Mouse (Mus musculus): Measurements from ENCODE around the gene Mdm2. TPM values are rescaled to one million over a fixed set of nuclear protein-coding genes. Genes with fewer than 3 reads are reported as not detected.
A peak's percentile ranks its signal among the peaks of the same experiment; 100 is the strongest.

Gene Mdm2
- polyA plus RNA-seq, 1 experiment: 83.0 TPM

- H3K36me3 ChIP-seq (ENCODE audit: control insufficient read depth, insufficient read depth, low read length): no peaks in the 10 kb centered on the region
- peaks cover 8% of the 10 kb centered on the region for H3K4me1 ChIP-seq (replicated peaks; ENCODE audit: control insufficient read depth, insufficient read depth, low read length)
- H3K27ac ChIP-seq (ENCODE audit: control insufficient read depth, insufficient read depth, low read length): peak overlapping the region; percentile 11; the same call in 1 of the 2 replicates
- DNase-seq: no peak
- TF ChIP-seq POLR2A (IDR thresholded peaks at IDR 0.05; ENCODE audit: control insufficient read depth, extremely low read depth, insufficient read depth, low read length, poor library complexity): no peak
- TF ChIP-seq CTCF (IDR thresholded peaks at IDR 0.05; ENCODE audit: borderline replicate concordance, control insufficient read depth, extremely low read depth, insufficient read depth, low read length, poor library complexity): no peak
- WGBS: 92% methylated on average over 14 of the region's 14 CpGs
- H3K27me3 ChIP-seq (ENCODE audit: control insufficient read depth, insufficient read depth, low read length): no peaks in the 10 kb centered on the region
- no peak overlapping the region for H3K4me3 ChIP-seq (ENCODE audit: control insufficient read depth, insufficient read depth, low read length)
Measured at GRCm38 (mm10) chr10:117664208-117664925, 46.2 kb downstream of the Mdm2 start.

- DNase-seq: no peak
- Histone ChIP-seq H3K4me3 (ENCODE audit: control insufficient read depth, insufficient read depth, low read length) (no peak overlapping the region), H3K4me1 (replicated peaks; ENCODE audit: control insufficient read depth, insufficient read depth, low read length) (peaks cover 11% of the 10 kb centered on the region), H3K27ac (ENCODE audit: control insufficient read depth, insufficient read depth, low read length) (peak overlapping the region; percentile 11; the same call in 1 of the 2 replicates), H3K27me3 (ENCODE audit: control insufficient read depth, insufficient read depth, low read length) (no peaks in the 10 kb centered on the region), H3K36me3 (ENCODE audit: control insufficient read depth, insufficient read depth, low read length) (no peaks in the 10 kb centered on the region)
- TF ChIP-seq POLR2A (IDR thresholded peaks at IDR 0.05; ENCODE audit: control insufficient read depth, extremely low read depth, insufficient read depth, low read length, poor library complexity) (no peak), CTCF (IDR thresholded peaks at IDR 0.05; ENCODE audit: borderline replicate concordance, control insufficient read depth, extremely low read depth, insufficient read depth, low read length, poor library complexity) (no peak)
- 88% methylated on average over 9 of the region's 9 CpGs for WGBS
Measured at GRCm38 (mm10) chr10:117663865-117664200, 46.7 kb downstream of the Mdm2 start.

GRCm38 (mm10) chr10:117663056-117663864 is 47.3 kb downstream of the Mdm2 start:
- Histone ChIP-seq H3K4me1 (replicated peaks; ENCODE audit: control insufficient read depth, insufficient read depth, low read length) (peaks cover 16% of the 10 kb centered on the region), H3K36me3 (ENCODE audit: control insufficient read depth, insufficient read depth, low read length) (no peaks in the 10 kb centered on the region), H3K27me3 (ENCODE audit: control insufficient read depth, insufficient read depth, low read length) (no peaks in the 10 kb centered on the region), H3K27ac (ENCODE audit: control insufficient read depth, insufficient read depth, low read length) (no peak overlapping the region), H3K4me3 (ENCODE audit: control insufficient read depth, insufficient read depth, low read length) (no peak overlapping the region)
- WGBS: 88% methylated on average over 14 of the region's 14 CpGs
- DNase-seq: no peak
- no peak for TF ChIP-seq CTCF (IDR thresholded peaks at IDR 0.05; ENCODE audit: borderline replicate concordance, control insufficient read depth, extremely low read depth, insufficient read depth, low read length, poor library complexity)
- no peak for TF ChIP-seq POLR2A (IDR thresholded peaks at IDR 0.05; ENCODE audit: control insufficient read depth, extremely low read depth, insufficient read depth, low read length, poor library complexity)

GRCm38 (mm10) chr10:117662316-117663055 is 48.1 kb downstream of the Mdm2 start:
- 92% methylated on average over 15 of the region's 15 CpGs for WGBS
- H3K27ac ChIP-seq (ENCODE audit: control insufficient read depth, insufficient read depth, low read length): no peak overlapping the region
- no peak overlapping the region for H3K4me3 ChIP-seq (ENCODE audit: control insufficient read depth, insufficient read depth, low read length)
- DNase-seq: no peak
- no peak for TF ChIP-seq POLR2A (IDR thresholded peaks at IDR 0.05; ENCODE audit: control insufficient read depth, extremely low read depth, insufficient read depth, low read length, poor library complexity)
- TF ChIP-seq CTCF (IDR thresholded peaks at IDR 0.05; ENCODE audit: borderline replicate concordance, control insufficient read depth, extremely low read depth, insufficient read depth, low read length, poor library complexity): no peak
- H3K4me1 ChIP-seq (replicated peaks; ENCODE audit: control insufficient read depth, insufficient read depth, low read length): peaks cover 16% of the 10 kb centered on the region
- H3K36me3 ChIP-seq (ENCODE audit: control insufficient read depth, insufficient read depth, low read length): no peaks in the 10 kb centered on the region
- no peaks in the 10 kb centered on the region for H3K27me3 ChIP-seq (ENCODE audit: control insufficient read depth, insufficient read depth, low read length)

- Histone ChIP-seq H3K4me3 (ENCODE audit: control insufficient read depth, insufficient read depth, low read length) (no peak overlapping the region), H3K27ac (ENCODE audit: control insufficient read depth, insufficient read depth, low read length) (peak overlapping the region; percentile 81), H3K4me1 (replicated peaks; ENCODE audit: control insufficient read depth, insufficient read depth, low read length) (peaks cover 18% of the 10 kb centered on the region), H3K27me3 (ENCODE audit: control insufficient read depth, insufficient read depth, low read length) (no peaks in the 10 kb centered on the region), H3K36me3 (ENCODE audit: control insufficient read depth, insufficient read depth, low read length) (no peaks in the 10 kb centered on the region)
- 16% methylated on average over 11 of the region's 11 CpGs for WGBS
- DNase-seq: peak; percentile 66
- TF ChIP-seq POLR2A (IDR thresholded peaks at IDR 0.05; ENCODE audit: control insufficient read depth, extremely low read depth, insufficient read depth, low read length, poor library complexity): no peak
- TF ChIP-seq CTCF (IDR thresholded peaks at IDR 0.05; ENCODE audit: borderline replicate concordance, control insufficient read depth, extremely low read depth, insufficient read depth, low read length, poor library complexity): no peak
Measured at GRCm38 (mm10) chr10:117659819-117660218, 50.7 kb downstream of the Mdm2 start.

GRCm38 (mm10) chr10:117659430-117659813 is 51.1 kb downstream of the Mdm2 start:
- peak overlapping the region; percentile 81 for H3K27ac ChIP-seq (ENCODE audit: control insufficient read depth, insufficient read depth, low read length)
- H3K4me3 ChIP-seq (ENCODE audit: control insufficient read depth, insufficient read depth, low read length): no peak overlapping the region
- WGBS: 60% methylated on average over 11 of the region's 11 CpGs
- TF ChIP-seq CTCF (IDR thresholded peaks at IDR 0.05; ENCODE audit: borderline replicate concordance, control insufficient read depth, extremely low read depth, insufficient read depth, low read length, poor library complexity) (no peak), POLR2A (IDR thresholded peaks at IDR 0.05; ENCODE audit: control insufficient read depth, extremely low read depth, insufficient read depth, low read length, poor library complexity) (no peak)
- H3K27me3 ChIP-seq (ENCODE audit: control insufficient read depth, insufficient read depth, low read length): no peaks in the 10 kb centered on the region
- DNase-seq: no peak
- peaks cover 18% of the 10 kb centered on the region for H3K4me1 ChIP-seq (replicated peaks; ENCODE audit: control insufficient read depth, insufficient read depth, low read length)
- no peaks in the 10 kb centered on the region for H3K36me3 ChIP-seq (ENCODE audit: control insufficient read depth, insufficient read depth, low read length)

Data from thymus, adult 2 months (tissue).